Mouse (Mus musculus) embryonic fibroblast, embryonic 13.5 days (primary cell): ENCODE measurements around the gene Gba. TPM values are rescaled to one million over a fixed set of nuclear protein-coding genes. Genes with fewer than 3 reads are reported as not detected.
"Not testable (repeated sequence)": the region's sequence is repeated elsewhere in the genome, so short reads cannot be mapped to it uniquely, and the experiment has no call there.

Experiments
- H3K27ac ChIP-seq: 2 replicates; pipeline ENCODE4 v1.5.1; 2012; ENCODE audit warnings: low read length, control low read depth, inconsistent platforms; ENCODE audit not compliant: insufficient read depth
- H3K4me1 ChIP-seq: 2 replicates; pipeline ENCODE4 v1.6.1; 2011; ENCODE audit warnings: low read length; ENCODE audit not compliant: control insufficient read depth, insufficient read depth
- H3K4me3 ChIP-seq: 2 replicates; pipeline ENCODE4 v1.5.1; 2011; ENCODE audit warnings: mild to moderate bottlenecking, control low read depth, low read length; ENCODE audit not compliant: insufficient read depth
- CTCF ChIP-seq: IDR thresholded peaks from 2 replicates; pipeline ENCODE4 v1.5.1; 2011; ENCODE audit warnings: mild to moderate bottlenecking, control low read depth, low read length, moderate library complexity, borderline replicate concordance; ENCODE audit not compliant: insufficient read depth
- POLR2A ChIP-seq: IDR thresholded peaks from 2 replicates; pipeline ENCODE4 v1.6.1; 2011; ENCODE audit warnings: low read depth, mild to moderate bottlenecking, control low read depth, low read length, moderate library complexity
- polyA plus RNA-seq: library from polyadenylated mRNA; stranded (reverse); fragments of >200 nt; gene quantifications from 2 replicates; pipeline ENCODE4 v1.2.4, GENCODE M21; 2011; ENCODE audit warnings: low read depth; ENCODE audit not compliant: missing spikeins, insufficient read length

Gene Gba
- polyA plus RNA-seq, 1 experiment, result 86.8 TPM

DNA sequence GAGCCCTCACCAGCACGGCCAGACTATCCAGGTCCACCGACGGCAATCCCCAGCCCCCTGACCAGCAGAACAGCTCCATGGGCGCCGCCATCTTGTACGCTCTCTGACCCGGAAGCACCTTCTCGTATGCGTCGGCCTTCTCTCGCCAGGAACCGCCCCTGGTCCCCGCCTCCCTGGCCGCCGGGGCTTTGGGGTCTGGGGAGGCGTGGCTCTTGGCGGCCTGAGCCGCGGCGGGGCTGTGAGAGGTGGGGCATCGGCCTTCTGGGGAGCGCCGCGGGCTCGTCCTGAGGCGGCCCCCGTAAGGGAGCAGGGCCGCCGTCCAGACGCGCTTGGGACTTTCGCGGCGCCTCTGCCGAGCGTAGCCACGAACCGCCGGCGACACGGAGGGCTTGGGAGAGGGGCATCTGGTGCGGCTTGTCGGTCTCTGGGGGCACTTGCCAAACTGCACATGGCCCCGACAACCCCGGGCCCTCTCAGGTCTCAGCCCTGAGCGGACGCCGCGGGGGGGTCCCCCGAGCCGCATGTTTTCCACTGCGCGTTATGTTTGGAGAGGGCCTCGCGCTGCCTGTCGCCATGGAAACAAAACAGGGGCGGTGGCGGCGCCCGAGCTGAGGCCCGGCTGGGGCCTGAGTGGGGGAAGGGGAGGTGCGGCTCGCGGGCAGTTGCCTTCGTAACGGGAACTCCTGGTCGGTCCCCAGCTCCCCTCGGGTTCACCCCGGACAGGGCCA, 11.2 kb downstream of the Gba start:
- peaks cover 5% of the 10 kb centered on the region; the same call in 1 of the 2 replicates for H3K4me1 ChIP-seq

DNA sequence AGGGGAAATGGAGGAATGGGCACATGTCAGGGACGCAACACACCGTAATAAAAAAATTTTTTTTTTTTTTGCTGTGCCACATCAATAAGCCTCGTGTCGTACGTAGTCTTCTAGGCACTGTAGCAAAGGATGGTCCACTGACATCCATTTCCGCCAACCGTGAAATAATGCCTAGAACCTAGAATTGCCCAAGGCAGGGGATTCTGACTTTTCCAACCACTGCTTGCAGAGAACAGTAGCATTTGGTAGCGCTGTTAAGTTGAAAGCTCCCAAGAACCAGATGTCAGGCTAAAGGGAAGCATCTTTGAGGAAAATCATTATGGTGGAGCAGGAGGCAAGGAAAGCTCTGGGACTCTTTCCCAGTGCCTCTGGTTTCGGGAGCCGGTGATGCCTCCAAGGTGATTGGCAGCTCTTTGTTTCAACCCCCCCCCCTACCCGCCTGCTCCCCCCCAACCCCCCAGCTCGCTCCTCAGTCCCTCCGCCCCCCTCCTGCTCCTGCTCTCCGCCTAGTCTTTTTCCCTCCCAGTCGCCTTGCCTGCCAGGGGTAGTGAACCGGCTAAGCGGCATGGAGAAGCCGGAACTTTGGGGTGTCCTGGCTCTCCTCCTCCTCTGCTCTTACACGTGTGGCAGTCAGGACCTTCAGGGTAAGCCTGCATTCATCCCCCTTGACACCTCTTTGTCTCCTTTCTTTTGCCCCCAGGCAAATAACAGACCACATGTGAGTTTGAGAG, 12.1 kb downstream of the Gba start, which contains the start of gene Thbs3:
Thbs3 (plus strand) TSS at position 500 of the 731 bp plus-strand sequence.
- H3K4me1 ChIP-seq, result peaks cover 5% of the 10 kb centered on the region; the same call in 1 of the 2 replicates
- H3K4me3 ChIP-seq, result peak within 1 kb of the TSS; percentile 96
- TF ChIP-seq CTCF (no peak), POLR2A (peak; percentile 64; the same call in 1 of the 2 replicates)
- H3K27ac ChIP-seq, result peak within 1 kb of the TSS; percentile 97

More for the DNA sequence above, 11.2 kb downstream of the Gba start:
- peak; percentile 63 for TF ChIP-seq POLR2A
- TF ChIP-seq CTCF, result no peak
- peak overlapping the region; percentile 97 for H3K27ac ChIP-seq
- peak overlapping the region; percentile 96 for H3K4me3 ChIP-seq

DNA sequence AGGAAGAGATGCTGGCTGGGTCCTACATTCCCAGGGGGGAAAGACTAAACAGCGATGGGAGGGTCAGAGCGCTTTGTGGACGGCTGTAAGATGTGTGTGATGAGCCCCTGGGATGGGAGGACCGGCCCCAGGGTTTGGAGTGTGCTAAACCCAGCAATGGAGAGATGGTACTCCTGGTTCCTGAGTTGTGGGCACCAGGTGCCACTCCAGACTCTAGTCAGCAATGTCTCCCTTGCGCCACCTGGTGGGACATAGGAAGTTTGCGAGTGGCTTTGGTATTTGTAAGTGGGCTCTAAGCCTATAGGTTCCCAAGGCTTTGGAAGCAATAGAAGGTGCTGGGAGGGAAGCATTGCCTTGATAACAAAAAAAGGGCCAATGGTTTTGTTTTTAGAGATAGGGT, 13.1 kb downstream of the Gba start:
- Histone ChIP-seq H3K4me3 (peak overlapping the region; percentile 45), H3K27ac (no peak overlapping the region), H3K4me1 (peaks cover 5% of the 10 kb centered on the region; the same call in 1 of the 2 replicates)
- no peak for TF ChIP-seq POLR2A
- TF ChIP-seq CTCF, result peak; percentile 81; the same call in 1 of the 2 replicates

DNA sequence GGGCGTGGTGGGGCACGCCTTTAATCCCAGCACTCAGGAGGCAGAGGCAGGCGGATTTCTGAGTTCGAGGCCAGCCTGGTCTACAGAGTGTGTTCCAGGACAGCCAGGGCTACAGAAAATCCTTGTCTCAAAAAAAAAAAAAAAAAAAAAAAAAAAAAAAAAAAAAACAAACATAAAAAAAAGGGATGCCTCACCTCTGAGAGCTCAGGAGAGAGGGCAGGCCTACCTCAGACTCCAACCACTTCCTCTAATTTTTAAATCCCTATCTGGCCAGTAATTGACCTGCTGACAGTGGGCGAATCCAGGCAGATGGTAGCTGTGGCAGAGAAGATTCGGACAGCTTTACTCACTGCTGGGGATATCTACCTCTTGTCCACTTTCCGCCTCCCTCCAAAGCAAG, 13.7 kb downstream of the Gba start:
- not testable (repeated sequence) for H3K27ac ChIP-seq, H3K4me3 ChIP-seq, H3K4me1 ChIP-seq

DNA sequence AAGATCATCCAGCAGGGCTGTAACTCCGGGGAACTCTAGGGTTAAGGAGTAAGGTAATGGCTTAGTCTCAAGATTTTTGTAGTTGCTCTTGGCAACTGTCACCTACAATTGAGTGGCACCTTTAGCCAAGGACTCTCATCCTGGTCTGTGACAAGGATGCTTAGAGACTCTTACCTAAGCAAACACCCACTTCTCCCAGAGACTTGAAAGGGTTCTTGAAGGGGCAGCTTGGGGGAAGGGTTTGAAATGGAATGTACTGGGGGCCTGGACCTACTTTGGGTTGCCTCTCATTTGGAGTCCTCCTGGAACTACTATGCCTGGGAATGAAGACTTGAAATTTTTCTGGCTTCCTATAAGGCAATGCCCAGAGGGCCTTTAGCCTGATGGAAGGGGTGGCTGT, 15.5 kb downstream of the Gba start:
- H3K27ac ChIP-seq, result no peak overlapping the region
- H3K4me1 ChIP-seq, result no peaks in the 10 kb centered on the region
- TF ChIP-seq POLR2A (no peak), CTCF (no peak)
- H3K4me3 ChIP-seq, result no peak overlapping the region

DNA sequence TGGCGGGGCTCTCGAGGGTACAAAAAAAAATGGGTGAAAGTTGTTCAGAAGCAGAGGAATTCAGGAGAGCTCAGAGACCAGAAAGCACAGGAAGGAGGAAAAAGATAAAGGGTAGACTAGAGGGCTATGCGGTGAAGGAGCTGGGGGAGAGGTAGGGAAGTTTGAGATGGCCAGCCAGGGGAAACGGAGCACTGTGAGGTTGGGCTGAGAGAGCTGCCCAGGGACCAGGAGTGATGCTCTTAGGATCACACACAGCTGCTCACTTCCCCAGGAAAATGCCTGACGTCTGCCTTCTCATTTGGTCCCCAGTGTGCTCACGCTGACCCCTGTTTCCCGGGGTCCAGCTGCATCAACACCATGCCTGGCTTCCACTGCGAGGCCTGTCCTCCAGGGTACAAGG, 16.8 kb downstream of the Gba start:
- H3K4me3 ChIP-seq, result no peak overlapping the region
- no peak overlapping the region for H3K27ac ChIP-seq
- no peaks in the 10 kb centered on the region for H3K4me1 ChIP-seq
- TF ChIP-seq POLR2A (no peak), CTCF (no peak)

DNA sequence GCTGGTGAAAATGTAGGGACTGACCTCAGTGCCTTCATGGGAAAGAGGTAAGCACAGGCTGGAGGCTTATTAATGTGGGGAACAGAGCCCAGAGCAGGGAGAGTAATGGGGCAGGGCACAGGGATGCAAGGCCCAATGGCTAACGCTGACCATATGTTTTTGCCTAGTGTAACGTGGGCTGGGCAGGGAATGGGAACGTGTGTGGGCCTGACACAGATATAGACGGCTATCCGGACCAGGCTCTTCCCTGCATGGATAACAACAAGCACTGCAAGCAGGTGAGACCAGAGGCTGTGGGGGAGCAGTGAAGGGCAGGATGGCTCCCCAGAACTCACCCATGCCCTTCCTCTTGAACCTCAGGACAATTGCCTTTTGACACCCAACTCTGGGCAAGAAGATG, 18.4 kb downstream of the Gba start:
- no peak overlapping the region for H3K4me3 ChIP-seq
- H3K4me1 ChIP-seq, result 0 out of 2 replicates have a peak, but pooled peaks cover 2% of the 10 kb centered on the region
- H3K27ac ChIP-seq, result no peak overlapping the region
- TF ChIP-seq POLR2A (no peak), CTCF (no peak)

DNA sequence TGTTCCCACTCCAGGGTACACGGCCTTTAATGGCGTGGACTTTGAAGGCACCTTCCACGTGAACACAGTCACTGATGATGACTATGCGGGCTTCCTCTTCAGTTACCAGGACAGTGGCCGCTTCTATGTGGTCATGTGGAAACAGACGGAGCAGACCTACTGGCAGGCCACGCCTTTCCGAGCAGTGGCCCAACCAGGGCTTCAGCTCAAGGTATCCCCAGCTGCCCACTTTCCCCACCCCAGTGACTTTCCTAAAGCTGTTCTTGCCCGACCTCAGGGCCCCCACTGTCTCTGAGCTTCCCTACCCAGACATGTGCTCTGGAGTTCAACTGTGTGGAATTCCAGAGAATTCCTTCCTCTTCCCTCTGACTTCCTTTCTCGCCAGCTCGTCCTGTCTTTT, 22.1 kb downstream of the Gba start:
- Histone ChIP-seq H3K27ac (no peak overlapping the region), H3K4me1 (0 out of 2 replicates have a peak, but pooled peaks cover 8% of the 10 kb centered on the region), H3K4me3 (no peak overlapping the region)
- no peak for TF ChIP-seq CTCF
- no peak for TF ChIP-seq POLR2A

DNA sequence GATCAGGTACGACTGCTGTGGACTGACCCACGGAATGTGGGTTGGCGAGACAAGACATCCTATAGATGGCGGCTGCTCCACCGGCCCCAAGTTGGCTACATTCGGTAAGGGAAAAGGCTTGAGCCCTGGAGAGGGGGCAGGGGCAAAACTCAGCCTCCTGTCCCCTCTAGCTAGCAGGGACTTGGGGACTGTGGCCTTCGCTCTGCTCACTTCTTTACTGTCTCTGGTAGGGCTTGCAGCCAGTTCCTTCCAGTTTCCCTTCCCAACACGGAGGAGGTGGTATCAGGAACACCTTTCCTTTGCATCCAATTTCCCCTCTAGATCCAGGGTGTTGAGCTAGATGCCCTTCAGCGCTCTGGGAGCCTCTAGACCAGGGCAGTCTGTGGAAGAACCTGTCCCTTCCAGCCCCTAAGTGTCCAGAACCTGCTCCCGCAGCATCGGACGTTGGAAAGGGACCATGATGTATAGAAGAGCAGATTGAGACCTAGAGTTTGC, 22.6 kb downstream of the Gba start:
- Histone ChIP-seq H3K4me3 (no peak overlapping the region), H3K27ac (no peak overlapping the region), H3K4me1 (0 out of 2 replicates have a peak, but pooled peaks cover 8% of the 10 kb centered on the region)
- TF ChIP-seq POLR2A (no peak), CTCF (no peak)

DNA sequence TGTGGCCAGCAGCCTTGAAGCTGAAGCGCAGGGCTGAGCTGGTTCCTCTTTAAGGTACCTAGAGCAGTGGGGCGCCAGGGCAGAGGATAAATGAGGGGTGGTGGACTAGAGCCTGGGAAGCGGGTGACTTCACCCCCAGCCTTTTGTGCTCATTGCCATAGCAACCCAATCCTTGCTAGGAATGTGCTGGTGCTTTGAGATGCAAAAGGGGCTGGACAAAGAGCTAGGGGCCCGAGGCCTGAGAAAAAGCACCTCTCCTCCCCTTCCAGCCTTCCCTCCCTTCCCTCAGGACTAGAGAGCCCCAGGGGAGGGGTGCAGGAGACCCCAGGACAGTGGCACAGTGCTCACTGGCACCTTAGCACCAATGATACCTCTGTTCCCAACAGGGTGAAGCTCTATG, 23.2 kb downstream of the Gba start:
- Histone ChIP-seq H3K4me1 (0 out of 2 replicates have a peak, but pooled peaks cover 8% of the 10 kb centered on the region), H3K4me3 (no peak overlapping the region), H3K27ac (no peak overlapping the region)
- TF ChIP-seq POLR2A (no peak), CTCF (no peak)
